Mouse (Mus musculus): ENCODE data around the gene Cldn11. TPM values are rescaled to one million over a fixed set of nuclear protein-coding genes. Genes with fewer than 3 reads are reported as not detected.

Gene Cldn11
- polyA plus RNA-seq (2011; ENCODE audit: insufficient read depth, insufficient read length, low replicate concordance, missing spikeins): 0.80 TPM in 1 of 2 replicates, not detected in the other

DNA sequence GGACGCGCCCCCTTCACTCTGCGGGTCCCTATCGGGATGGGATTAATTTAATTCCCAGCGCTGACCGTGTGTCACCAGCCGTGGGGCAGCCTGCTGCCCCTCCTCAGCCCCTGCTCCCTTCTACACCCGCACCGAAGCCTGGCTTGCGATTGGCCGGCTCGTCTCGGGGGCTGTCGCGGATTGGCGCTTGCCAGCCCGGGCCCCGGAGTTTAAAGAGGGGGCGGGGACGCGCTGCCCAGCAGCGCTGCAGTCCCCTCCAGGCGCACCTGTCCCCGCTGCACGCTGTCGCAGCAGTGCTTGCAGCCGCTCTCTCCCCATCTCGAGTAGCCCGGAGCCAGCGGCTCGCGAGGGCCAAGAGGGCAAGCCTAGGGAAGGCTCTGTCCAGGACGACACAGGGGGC is at the start of gene Cldn11:
TSS of gene Cldn11 (plus strand) at position 215 of the 400 bp plus-strand sequence.
- H3K4me1 ChIP-seq (ENCODE audit: control insufficient read depth, insufficient read depth, low read length): no peaks in the 10 kb centered on the region; the same call in 1 of the 2 replicates
- 2% methylated on average over 33 of the region's 33 CpGs for WGBS
- no peak for TF ChIP-seq CTCF (IDR thresholded peaks at IDR 0.05; ENCODE audit: control insufficient read depth, insufficient read depth, low read length)
- peak; percentile 25; the same call in 1 of the 2 replicates for TF ChIP-seq POLR2A (IDR thresholded peaks at IDR 0.05; ENCODE audit: borderline replicate concordance, control insufficient read depth, low read depth, low read length)
- H3K4me3 ChIP-seq (replicated peaks; ENCODE audit: control insufficient read depth, low read depth, low read length): no peak within 1 kb of the TSS
- no peak within 1 kb of the TSS for H3K27ac ChIP-seq (ENCODE audit: control insufficient read depth, insufficient read depth, low read depth, low read length, poor library complexity)

DNA sequence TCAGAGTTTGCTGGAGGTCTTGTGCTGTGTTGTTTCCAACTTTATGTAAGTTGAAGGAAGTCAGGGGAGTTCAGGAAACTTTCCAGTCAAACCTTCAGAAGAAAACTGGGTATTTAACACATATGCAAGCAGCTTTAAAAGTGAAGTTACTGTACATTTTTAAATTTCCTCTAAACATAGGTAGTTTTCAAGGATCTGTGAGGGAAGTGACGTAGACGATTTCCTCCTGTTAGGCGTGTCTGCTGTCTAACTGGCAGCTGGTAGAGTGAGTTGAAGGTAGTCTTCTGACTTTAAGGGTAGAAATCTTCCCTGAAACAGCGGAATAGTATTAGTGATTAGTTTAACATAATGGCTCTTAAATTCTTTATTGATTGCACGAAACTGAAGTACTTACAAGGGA is 49.7 kb upstream of the Cldn11 start:
- WGBS: 68% methylated on average over 5 of the region's 5 CpGs
- H3K4me1 ChIP-seq (ENCODE audit: control insufficient read depth, insufficient read depth, low read length): peaks cover 1% of the 10 kb centered on the region
- H3K4me3 ChIP-seq (replicated peaks; ENCODE audit: control insufficient read depth, low read depth, low read length): no peak overlapping the region
- no peak overlapping the region for H3K27ac ChIP-seq (ENCODE audit: control insufficient read depth, insufficient read depth, low read depth, low read length, poor library complexity)
- TF ChIP-seq POLR2A (IDR thresholded peaks at IDR 0.05; ENCODE audit: borderline replicate concordance, control insufficient read depth, low read depth, low read length): no peak
- TF ChIP-seq CTCF (IDR thresholded peaks at IDR 0.05; ENCODE audit: control insufficient read depth, insufficient read depth, low read length): no peak

DNA sequence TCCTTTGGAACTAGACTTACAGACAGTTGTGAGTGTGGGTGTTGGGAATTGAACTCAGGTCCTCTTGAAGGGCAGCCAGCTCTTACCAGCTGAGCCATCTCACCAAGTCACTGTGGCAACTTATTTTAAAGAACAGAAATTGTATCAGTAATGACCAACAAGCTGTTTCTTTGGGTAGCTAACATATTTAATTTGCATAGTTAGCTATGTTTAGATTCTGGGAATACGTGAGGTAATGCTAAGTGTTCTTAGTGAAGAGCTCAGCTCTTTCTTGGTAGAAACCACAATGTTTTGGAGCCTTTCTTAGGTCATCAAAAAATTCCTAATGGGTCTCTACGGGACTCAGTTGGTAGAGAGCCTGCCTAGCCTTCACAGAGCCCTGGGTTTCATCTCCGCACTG is 48.9 kb upstream of the Cldn11 start:
- Histone ChIP-seq H3K4me3 (replicated peaks; ENCODE audit: control insufficient read depth, low read depth, low read length) (no peak overlapping the region), H3K27ac (ENCODE audit: control insufficient read depth, insufficient read depth, low read depth, low read length, poor library complexity) (no peak overlapping the region), H3K4me1 (ENCODE audit: control insufficient read depth, insufficient read depth, low read length) (peaks cover 1% of the 10 kb centered on the region)
- TF ChIP-seq POLR2A (IDR thresholded peaks at IDR 0.05; ENCODE audit: borderline replicate concordance, control insufficient read depth, low read depth, low read length) (no peak), CTCF (IDR thresholded peaks at IDR 0.05; ENCODE audit: control insufficient read depth, insufficient read depth, low read length) (no peak)
- WGBS: 82% methylated on average over 3 of the region's 3 CpGs

DNA sequence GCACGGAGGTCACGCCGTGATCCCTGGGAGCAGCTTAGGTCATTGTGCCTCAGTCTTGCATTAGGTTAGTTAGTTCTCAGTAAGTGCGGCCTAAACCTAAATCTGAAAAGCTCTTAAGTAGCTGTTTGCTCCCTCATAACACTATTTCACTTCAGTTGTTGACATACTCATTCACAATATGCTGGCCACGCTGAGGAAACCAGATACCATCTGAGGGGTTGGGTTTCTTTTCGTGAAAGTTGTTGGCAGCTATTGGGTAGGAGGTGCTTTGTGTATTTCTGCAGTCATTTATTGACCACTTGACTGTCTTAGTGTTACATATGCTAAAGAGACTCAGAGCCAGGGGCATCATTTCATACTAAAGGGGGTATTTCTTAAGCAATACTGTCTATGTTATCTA is 44.8 kb upstream of the Cldn11 start:
- no peak for TF ChIP-seq POLR2A (IDR thresholded peaks at IDR 0.05; ENCODE audit: borderline replicate concordance, control insufficient read depth, low read depth, low read length)
- no peak for TF ChIP-seq CTCF (IDR thresholded peaks at IDR 0.05; ENCODE audit: control insufficient read depth, insufficient read depth, low read length)
- H3K4me3 ChIP-seq (replicated peaks; ENCODE audit: control insufficient read depth, low read depth, low read length): no peak overlapping the region
- WGBS: 59% methylated on average over 6 of the region's 6 CpGs
- no peaks in the 10 kb centered on the region; the same call in 1 of the 2 replicates for H3K4me1 ChIP-seq (ENCODE audit: control insufficient read depth, insufficient read depth, low read length)
- H3K27ac ChIP-seq (ENCODE audit: control insufficient read depth, insufficient read depth, low read depth, low read length, poor library complexity): no peak overlapping the region

DNA sequence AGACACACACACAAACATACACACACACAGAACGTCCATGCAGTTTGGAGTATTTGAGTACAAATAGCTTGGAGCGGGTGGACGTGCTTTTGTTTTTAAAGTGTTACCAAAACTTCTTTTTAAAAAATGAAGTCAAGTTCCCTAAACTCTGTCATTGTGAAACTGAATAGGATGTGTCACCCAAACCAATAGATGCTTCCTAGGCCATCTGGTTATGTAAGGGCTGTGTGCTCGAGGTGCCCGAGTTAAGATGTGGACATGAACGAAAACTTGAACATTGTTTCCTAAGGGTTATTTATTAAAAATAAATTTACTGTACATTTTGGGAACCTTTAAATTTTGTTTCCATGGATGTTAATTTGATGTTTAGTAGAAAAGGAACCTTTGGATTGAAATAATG is 43.1 kb upstream of the Cldn11 start:
- peak overlapping the region; percentile 49 for H3K4me3 ChIP-seq (replicated peaks; ENCODE audit: control insufficient read depth, low read depth, low read length)
- TF ChIP-seq CTCF (IDR thresholded peaks at IDR 0.05; ENCODE audit: control insufficient read depth, insufficient read depth, low read length) (no peak), POLR2A (IDR thresholded peaks at IDR 0.05; ENCODE audit: borderline replicate concordance, control insufficient read depth, low read depth, low read length) (no peak)
- no peaks in the 10 kb centered on the region; the same call in 1 of the 2 replicates for H3K4me1 ChIP-seq (ENCODE audit: control insufficient read depth, insufficient read depth, low read length)
- peak overlapping the region; percentile 55; the same call in 1 of the 2 replicates for H3K27ac ChIP-seq (ENCODE audit: control insufficient read depth, insufficient read depth, low read depth, low read length, poor library complexity)
- WGBS: 37% methylated on average over 6 of the region's 6 CpGs

DNA sequence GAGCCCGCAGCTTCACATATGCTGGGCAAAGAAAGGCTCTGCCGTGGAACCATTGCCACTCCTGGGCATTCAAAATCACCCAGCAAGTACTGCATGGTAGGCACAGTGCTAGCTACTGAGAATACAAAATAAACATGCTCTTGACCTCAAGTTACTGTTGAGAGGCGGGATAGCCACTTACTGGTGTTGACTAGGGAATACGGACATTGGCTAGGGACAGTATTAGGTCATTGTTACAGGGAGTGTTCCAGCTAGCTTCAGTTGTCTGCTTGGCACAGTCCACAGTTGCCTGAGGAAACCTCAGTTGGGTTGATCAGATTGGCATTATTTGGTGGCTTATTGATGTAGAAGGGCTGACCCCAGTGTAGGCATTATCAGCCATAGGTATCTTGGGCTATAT is 42.0 kb upstream of the Cldn11 start:
- Histone ChIP-seq H3K4me1 (ENCODE audit: control insufficient read depth, insufficient read depth, low read length) (no peaks in the 10 kb centered on the region; the same call in 1 of the 2 replicates), H3K4me3 (replicated peaks; ENCODE audit: control insufficient read depth, low read depth, low read length) (no peak overlapping the region), H3K27ac (ENCODE audit: control insufficient read depth, insufficient read depth, low read depth, low read length, poor library complexity) (no peak overlapping the region)
- TF ChIP-seq CTCF (IDR thresholded peaks at IDR 0.05; ENCODE audit: control insufficient read depth, insufficient read depth, low read length): no peak
- no peak for TF ChIP-seq POLR2A (IDR thresholded peaks at IDR 0.05; ENCODE audit: borderline replicate concordance, control insufficient read depth, low read depth, low read length)
- 86% methylated on average over 4 of the region's 4 CpGs for WGBS

DNA sequence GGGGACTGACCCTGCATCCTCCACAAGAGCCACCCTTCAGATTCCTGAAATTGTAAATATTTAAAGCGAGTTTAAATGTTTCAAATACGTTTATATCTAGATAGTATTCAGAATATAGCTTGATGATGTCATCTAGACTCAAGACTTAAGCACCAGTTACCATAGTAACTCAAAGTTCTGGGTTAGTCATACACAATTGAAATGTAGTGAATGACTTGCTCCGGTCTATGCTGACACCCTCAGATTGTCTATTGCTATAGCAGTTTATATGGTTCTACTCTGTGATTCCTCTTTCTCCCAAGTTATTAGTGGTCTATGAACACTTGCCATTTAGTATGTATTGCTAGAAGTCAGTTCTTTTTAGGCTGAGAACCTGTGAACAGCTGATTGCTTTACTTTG is 40.6 kb upstream of the Cldn11 start:
- H3K4me3 ChIP-seq (replicated peaks; ENCODE audit: control insufficient read depth, low read depth, low read length): no peak overlapping the region
- H3K4me1 ChIP-seq (ENCODE audit: control insufficient read depth, insufficient read depth, low read length): no peaks in the 10 kb centered on the region; the same call in 1 of the 2 replicates
- WGBS: 59% methylated on average over 3 of the region's 3 CpGs
- no peak for TF ChIP-seq POLR2A (IDR thresholded peaks at IDR 0.05; ENCODE audit: borderline replicate concordance, control insufficient read depth, low read depth, low read length)
- H3K27ac ChIP-seq (ENCODE audit: control insufficient read depth, insufficient read depth, low read depth, low read length, poor library complexity): no peak overlapping the region

DNA sequence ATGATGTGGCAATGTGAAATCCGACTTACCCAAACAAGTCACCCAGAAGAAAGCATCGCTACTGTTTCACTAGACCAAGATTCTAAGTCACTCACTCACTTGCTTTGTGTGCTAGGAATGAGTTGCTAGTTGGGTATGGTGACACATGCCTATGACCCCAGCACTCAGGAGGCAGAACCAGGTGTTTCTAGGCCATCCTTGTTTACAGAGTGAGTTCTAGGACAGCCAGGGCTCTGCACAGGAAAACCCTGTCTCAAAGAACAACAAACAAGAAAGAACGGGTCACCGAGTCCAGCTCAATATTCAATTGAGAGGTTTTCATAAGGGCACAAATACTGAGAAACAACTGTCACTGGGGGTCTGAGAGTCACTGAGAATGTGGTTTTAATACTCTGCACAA is 26.6 kb upstream of the Cldn11 start:
- Histone ChIP-seq H3K27ac (ENCODE audit: control insufficient read depth, insufficient read depth, low read depth, low read length, poor library complexity) (no peak overlapping the region), H3K4me3 (replicated peaks; ENCODE audit: control insufficient read depth, low read depth, low read length) (no peak overlapping the region), H3K4me1 (ENCODE audit: control insufficient read depth, insufficient read depth, low read length) (no peaks in the 10 kb centered on the region)
- 85% methylated on average over 4 of the region's 4 CpGs for WGBS
- TF ChIP-seq POLR2A (IDR thresholded peaks at IDR 0.05; ENCODE audit: borderline replicate concordance, control insufficient read depth, low read depth, low read length) (no peak), CTCF (IDR thresholded peaks at IDR 0.05; ENCODE audit: control insufficient read depth, insufficient read depth, low read length) (no peak)

DNA sequence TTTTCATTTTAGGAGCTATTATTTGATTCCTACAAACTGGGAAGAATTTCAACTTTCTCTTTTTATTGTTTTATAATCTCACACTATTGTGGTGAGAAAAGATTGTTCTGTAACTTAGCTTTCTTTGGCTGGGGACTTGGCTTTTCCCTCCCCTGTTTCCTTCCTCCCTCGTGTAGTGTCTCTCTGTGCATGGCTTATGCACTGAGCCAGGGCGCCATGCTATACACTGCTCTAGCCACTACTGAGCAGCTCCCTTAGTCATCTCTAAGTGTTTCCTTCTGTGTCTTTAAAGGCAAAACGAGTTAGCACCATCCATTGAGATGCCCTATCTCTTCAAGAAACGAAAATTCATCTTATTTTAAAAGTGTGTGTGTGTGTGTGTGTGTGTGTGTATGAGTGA is 23.4 kb upstream of the Cldn11 start:
- H3K4me1 ChIP-seq (ENCODE audit: control insufficient read depth, insufficient read depth, low read length): no peaks in the 10 kb centered on the region
- WGBS: 29% methylated on average over 4 of the region's 4 CpGs
- TF ChIP-seq CTCF (IDR thresholded peaks at IDR 0.05; ENCODE audit: control insufficient read depth, insufficient read depth, low read length) (no peak), POLR2A (IDR thresholded peaks at IDR 0.05; ENCODE audit: borderline replicate concordance, control insufficient read depth, low read depth, low read length) (no peak)
- no peak overlapping the region for H3K4me3 ChIP-seq (replicated peaks; ENCODE audit: control insufficient read depth, low read depth, low read length)
- H3K27ac ChIP-seq (ENCODE audit: control insufficient read depth, insufficient read depth, low read depth, low read length, poor library complexity): no peak overlapping the region
